In the genomic region with DNA sequence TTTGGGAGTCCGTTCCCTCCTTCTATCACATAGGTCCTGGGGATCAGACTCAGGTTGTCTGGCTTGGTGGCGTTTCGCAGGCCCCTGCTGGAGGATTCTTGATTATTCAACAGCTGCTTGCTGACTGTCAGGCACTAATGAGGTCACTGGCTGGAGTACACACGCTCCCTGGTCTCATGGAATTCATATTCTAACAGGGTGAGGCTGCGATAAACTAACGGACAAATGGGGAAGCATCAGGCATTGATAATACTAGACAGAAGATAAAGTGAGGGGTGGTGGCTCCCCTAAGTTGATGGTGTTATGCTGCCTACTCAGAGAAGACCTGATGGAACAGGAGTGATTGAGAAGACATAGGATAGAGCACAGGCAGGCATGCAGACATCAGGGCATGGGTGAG, we compare ENCODE assay signal across 1 mouse cellular context.
TF ChIP-seq lines count a peak whose summit lies in the region.

No protein-coding gene starts in this region.

TF ChIP-seq in MEL, 35 proteins besides CTCF, POLR2A, EP300 and RAD21 (continued from another document):
- TF ChIP-seq USF1 (IDR thresholded peaks at IDR 0.05; ENCODE audit: low read depth, low read length) (peak; percentile 31; the same call in 1 of the 2 replicates), HCFC1 (IDR thresholded peaks at IDR 0.05; ENCODE audit: low read depth, low read length) (peak; percentile 51; the same call in 1 of the 2 replicates), MYB (IDR thresholded peaks at IDR 0.05; ENCODE audit: low read depth, low read length) (peak; percentile 82), TCF12 (IDR thresholded peaks at IDR 0.05; ENCODE audit: low read depth, low read length) (peak; percentile 83), MEF2A (IDR thresholded peaks at IDR 0.05; ENCODE audit: extremely low read depth, insufficient replicate concordance, low read depth, low read length, poor library complexity, severe bottlenecking) (no peak), NELFE (IDR thresholded peaks at IDR 0.05; ENCODE audit: low read depth, low read length) (no peak; the same call in 1 of the 2 replicates), ELF1 (IDR thresholded peaks at IDR 0.05; ENCODE audit: low read depth, low read length) (no peak)
